ENCODE assay signal across 8 mouse cellular contexts in genomic region chr7:101822836-101823757, GRCm38 (mm10). TPM values are rescaled to one million over a fixed set of nuclear protein-coding genes. Genes with fewer than 3 reads are reported as not detected.
DNase-seq lines count a peak whose midpoint lies in the region; ATAC-seq and TF ChIP-seq lines count a peak whose summit lies in the region.

No protein-coding gene starts in this region.

- no peak overlapping the region for H3ac ChIP-seq in myocyte (ENCODE audit: control insufficient read depth, insufficient read length)

- peaks cover 20% of the 10 kb centered on the region for H3K4me1 ChIP-seq in forebrain, embryonic 16.5 days (replicated peaks; ENCODE audit: control insufficient read depth, insufficient read depth, low read length)

- peak; percentile 56 for DNase-seq in urinary bladder, postnatal 14 days (ENCODE audit: low spot score)
- DNase-seq in urinary bladder, postnatal 4 days (ENCODE audit: low spot score in 2 of 2), result no peak
- peak; percentile 64 to 71 for DNase-seq in kidney, postnatal 4 days
- DNase-seq in right cerebral cortex, adult 2 months (ENCODE audit: low spot score in 2 of 2), result no peak
- DNase-seq in left cerebral cortex, postnatal 36 days (ENCODE audit: low spot score in 2 of 2), result no peak
- no peak for DNase-seq in yolk sac, embryonic 10.5 days (ENCODE audit: low spot score)

- ATAC-seq in forebrain, embryonic 16.5 days, result peak; percentile 13; the same call in 1 of the 2 replicates

- H3K27me3 ChIP-seq in forebrain, embryonic 16.5 days (replicated peaks; ENCODE audit: control insufficient read depth, insufficient read depth, low read length), result peaks cover 47% of the 10 kb centered on the region
- no peaks in the 10 kb centered on the region for H3K27me3 ChIP-seq in myocyte (ENCODE audit: control insufficient read depth, insufficient read depth, insufficient read length)

- WGBS in forebrain, embryonic 16.5 days, result 26% methylated on average over 30 of the region's 32 CpGs

- H3K27ac ChIP-seq in forebrain, embryonic 16.5 days (ENCODE audit: low read length), result no peak overlapping the region

- no peak overlapping the region for H3K9ac ChIP-seq in forebrain, embryonic 16.5 days (replicated peaks; ENCODE audit: low read depth, low read length)

- no peaks in the 10 kb centered on the region for H3K79me2 ChIP-seq in myocyte (ENCODE audit: control insufficient read depth, insufficient read depth)

- peak; percentile 32 for TF ChIP-seq POLR2A in myocyte (IDR thresholded peaks at IDR 0.05; ENCODE audit: insufficient read length, low read depth)

- no peak overlapping the region for H3K4me3 ChIP-seq in forebrain, embryonic 16.5 days (replicated peaks; ENCODE audit: low read length)
- no peak overlapping the region for H3K4me3 ChIP-seq in myocyte

- intact Hi-C loops in left cerebral cortex, postnatal 36 days (cut with DNase I), result no loop called here

- no peaks in the 10 kb centered on the region for H3K9me3 ChIP-seq in forebrain, embryonic 16.5 days (ENCODE audit: control insufficient read depth, low read length)

- H3K4me2 ChIP-seq in forebrain, embryonic 16.5 days (ENCODE audit: low read length), result no peak overlapping the region
- H3K4me2 ChIP-seq in myocyte (ENCODE audit: low read depth), result no peak overlapping the region

- H3K36me3 ChIP-seq in forebrain, embryonic 16.5 days (ENCODE audit: control insufficient read depth, insufficient read depth), result no peaks in the 10 kb centered on the region; the same call in 1 of the 2 replicates
- H3K36me3 ChIP-seq in myocyte (ENCODE audit: control insufficient read depth, insufficient read depth), result peaks cover 25% of the 10 kb centered on the region

TF ChIP-seq in myocyte, 11 proteins besides CTCF, POLR2A, EP300 and RAD21:
- TF ChIP-seq E2F4 (IDR thresholded peaks at IDR 0.05; ENCODE audit: insufficient read depth), result no peak
- TF ChIP-seq POLR2AphosphoS2 (IDR thresholded peaks at IDR 0.05; ENCODE audit: insufficient read length, low read depth), result peak; percentile 57
- TF ChIP-seq CEBPB (IDR thresholded peaks at IDR 0.05; ENCODE audit: insufficient read depth, poor library complexity, severe bottlenecking), result no peak
- no peak for TF ChIP-seq MAX (IDR thresholded peaks at IDR 0.05; ENCODE audit: low read depth)

RNA-seq across cellular contexts. Expression of gene Phox2a, which starts 5.0 kb away (rescaled TPM):
- not detected in 2 replicates for polyA plus RNA-seq in forebrain, embryonic 16.5 days (2015; fragmentation: Nextera tagmentation; extraction: Ambion mirVana)
- 0.02 TPM for polyA plus RNA-seq in myocyte (2012; fragmentation: generic; extraction: Trizol)
- total RNA-seq in left cerebral cortex, postnatal 36 days (2021), result not detected

RNA-seq across cellular contexts. Expression of gene Inppl1, which starts 14.9 kb away (rescaled TPM):
- 20.0 and 20.5 TPM in 2 replicates for polyA plus RNA-seq in forebrain, embryonic 16.5 days (2015; fragmentation: Nextera tagmentation; extraction: Ambion mirVana)
- polyA plus RNA-seq in myocyte (2012; fragmentation: generic; extraction: Trizol), result 241 TPM
- total RNA-seq in left cerebral cortex, postnatal 36 days (2021), result 10 to 100 TPM; 33.2 to 37.5 TPM

RNA-seq across cellular contexts. Expression of gene Folr2, which starts 33.9 kb away (rescaled TPM):
- 0.65 and 0.94 TPM in 2 replicates for polyA plus RNA-seq in forebrain, embryonic 16.5 days (2015; fragmentation: Nextera tagmentation; extraction: Ambion mirVana)
- polyA plus RNA-seq in myocyte (2012; fragmentation: generic; extraction: Trizol), result not detected
- under 1 TPM in 1 of 2 experiments, not detected in 1; 0.39 TPM for total RNA-seq in left cerebral cortex, postnatal 36 days (2021)

RNA-seq across cellular contexts. Expression of gene Anapc15, which starts 40.4 kb away (rescaled TPM):
- polyA plus RNA-seq in forebrain, embryonic 16.5 days (2015; fragmentation: Nextera tagmentation; extraction: Ambion mirVana), result 68.6 and 72.3 TPM in 2 replicates
- 35.1 TPM for polyA plus RNA-seq in myocyte (2012; fragmentation: generic; extraction: Trizol)
- total RNA-seq in left cerebral cortex, postnatal 36 days (2021), result 10 to 100 TPM; 31.0 to 31.7 TPM

RNA-seq across cellular contexts. Expression of gene Folr1, which starts 47.5 kb away (rescaled TPM):
- 17.1 and 19.2 TPM in 2 replicates for polyA plus RNA-seq in forebrain, embryonic 16.5 days (2015; fragmentation: Nextera tagmentation; extraction: Ambion mirVana)
- polyA plus RNA-seq in myocyte (2012; fragmentation: generic; extraction: Trizol), result 2.2 TPM
- 1 to 10 TPM; 1.0 to 1.2 TPM for total RNA-seq in left cerebral cortex, postnatal 36 days (2021)

Comparison
In these comparisons a context has a peak if more than half of its experiments do, and no peak if none do; other contexts are left out.
1. DNase-seq: peak in urinary bladder, postnatal 14 days (single experiment) and kidney, postnatal 4 days (2 of 2); none in urinary bladder, postnatal 4 days (0 of 2), right cerebral cortex, adult 2 months (0 of 2), left cerebral cortex, postnatal 36 days (0 of 2) and yolk sac, embryonic 10.5 days (single experiment).
2. RNA of gene Inppl1, which starts 14.9 kb away (polyA plus RNA-seq): 241 TPM in myocyte (single experiment); 20.0 to 20.5 TPM in forebrain, embryonic 16.5 days; every median in the first group is over 10 times any median in the second.